Mouse (Mus musculus) urinary bladder, postnatal 36 days (tissue): ENCODE measurements around the gene Gm49486.

Experiments
- DNase-seq, 2 experiments: peaks; one replicate each; pipeline ENCODE4 v3.0.0; 2022; ENCODE audit warnings: low spot score in 2 of 2, mixed read lengths in 1 of 2

Gene Gm49486

DNA sequence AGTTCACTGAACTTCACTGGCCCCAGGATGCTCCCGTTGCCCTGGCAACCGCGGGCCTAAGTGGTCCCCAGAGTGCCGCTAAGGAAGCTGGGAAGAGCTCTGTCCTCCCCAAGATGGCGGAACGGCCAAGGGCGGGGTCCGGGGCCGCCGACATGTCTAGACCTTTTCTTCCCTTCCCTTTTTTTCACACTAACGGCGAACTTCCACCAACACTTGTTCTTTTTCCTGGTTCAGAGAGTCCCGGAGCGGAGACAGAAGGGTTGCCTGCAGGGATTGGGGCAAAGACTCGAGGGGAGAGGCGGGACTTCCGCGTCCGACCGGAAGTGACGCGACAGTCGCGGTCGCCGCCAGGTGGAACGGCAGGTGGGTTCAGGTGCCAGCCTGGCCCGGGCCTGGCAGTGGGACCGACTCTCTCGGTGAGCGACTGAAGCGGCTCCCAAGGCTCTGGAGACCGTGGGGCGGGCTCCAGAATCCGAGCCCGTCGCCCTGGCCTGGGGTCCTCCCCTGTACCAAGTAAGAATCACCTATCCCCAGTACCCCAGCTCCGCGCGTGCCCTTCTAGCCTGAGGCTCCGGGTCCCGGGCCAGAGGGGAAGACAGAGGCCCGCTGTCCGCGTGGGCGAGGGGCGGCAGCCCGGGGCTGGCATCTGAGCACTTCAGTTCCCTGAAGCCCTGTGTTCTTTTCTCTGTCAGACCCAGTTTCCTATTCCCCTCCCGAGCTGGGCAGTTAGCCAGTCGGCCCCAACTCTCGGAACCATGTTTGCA lies at the start of gene Gm49486, which contains the start of gene Pick1:
Gm49486 (plus strand) TSS at position 334 of the 764 bp plus-strand sequence.
Pick1 (plus strand) TSS at position 116 of the 764 bp plus-strand sequence.
- DNase-seq = peak; percentile 84 to 85

DNA sequence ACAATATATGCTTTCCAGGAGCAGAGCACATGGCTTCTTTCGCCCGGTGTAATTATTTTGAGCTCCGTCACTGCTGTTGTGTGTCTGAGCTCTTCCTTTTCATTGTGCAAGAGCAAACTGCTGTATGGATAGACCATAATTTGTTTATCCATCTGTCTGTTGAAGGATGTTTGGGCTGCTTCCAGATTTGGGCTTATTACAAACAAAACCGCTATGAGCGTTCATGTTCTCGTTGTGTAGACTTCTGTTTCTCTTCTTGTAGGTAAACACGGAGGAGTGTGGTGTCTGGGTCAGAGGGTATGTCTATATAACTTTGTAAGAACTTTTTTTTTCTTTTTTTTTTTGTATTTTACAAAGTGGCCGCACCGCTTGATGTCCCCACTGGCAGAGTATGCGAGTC lies 44.0 kb upstream of the Gm49486 start:
- DNase-seq = no peak

DNA sequence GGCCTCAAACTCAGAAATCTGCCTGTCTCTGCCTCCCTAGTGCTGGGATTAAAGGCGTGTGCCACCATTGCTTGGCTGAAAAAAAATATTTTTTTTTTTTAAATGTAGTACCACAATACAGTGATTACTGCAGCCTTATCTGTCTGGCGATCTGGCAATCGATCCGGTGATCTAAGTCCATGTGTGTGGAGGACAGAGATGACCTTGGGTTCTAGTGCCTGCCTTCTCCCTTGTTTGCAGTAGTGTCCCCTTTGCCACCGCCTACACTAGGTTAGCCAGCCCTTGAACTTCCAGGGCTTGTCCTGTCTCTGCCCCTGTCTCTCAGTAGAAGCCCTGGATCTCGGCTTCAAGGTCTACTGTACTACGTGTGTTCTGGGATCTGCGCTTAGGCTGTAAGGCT lies 41.4 kb upstream of the Gm49486 start:
- no peak for DNase-seq

DNA sequence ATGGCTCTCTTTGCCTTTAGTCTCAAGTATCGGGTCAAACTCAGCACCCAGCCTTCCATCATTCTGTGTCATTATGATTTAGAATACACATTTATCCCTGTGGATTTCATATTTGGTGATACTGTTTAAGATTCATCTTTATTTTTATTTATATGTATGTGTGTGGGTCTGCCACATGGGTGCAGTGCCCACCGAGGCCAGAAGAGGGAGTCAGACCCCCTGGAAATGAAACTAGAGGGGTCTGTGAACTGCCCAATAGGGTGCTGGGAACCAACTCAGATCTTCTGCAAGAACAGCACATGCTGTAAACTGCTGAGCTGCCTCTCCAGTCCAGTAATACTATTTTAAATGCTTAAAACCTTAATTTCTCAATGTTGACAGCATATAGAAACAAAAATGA lies 37.8 kb upstream of the Gm49486 start:
- DNase-seq = no peak

DNA sequence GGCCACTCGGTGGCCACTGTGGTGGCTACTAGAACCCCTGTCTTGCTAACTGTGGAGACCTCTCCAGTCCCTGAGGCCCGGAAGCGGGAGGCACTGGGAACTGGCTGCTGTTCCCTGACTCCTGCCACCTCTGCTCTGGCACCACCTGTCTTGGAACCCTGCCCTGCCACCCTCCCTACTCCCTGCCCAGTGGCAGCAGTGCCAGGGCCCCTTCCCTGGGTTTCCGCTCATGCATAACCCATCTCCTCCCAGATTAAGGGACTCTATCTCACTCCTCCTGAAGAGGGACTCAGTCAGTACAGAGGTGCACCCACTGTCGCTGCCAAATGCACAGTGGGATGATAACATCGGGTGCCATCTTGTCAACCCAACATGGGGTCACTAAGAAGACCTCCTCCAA lies 36.7 kb upstream of the Gm49486 start:
- no peak for DNase-seq

DNA sequence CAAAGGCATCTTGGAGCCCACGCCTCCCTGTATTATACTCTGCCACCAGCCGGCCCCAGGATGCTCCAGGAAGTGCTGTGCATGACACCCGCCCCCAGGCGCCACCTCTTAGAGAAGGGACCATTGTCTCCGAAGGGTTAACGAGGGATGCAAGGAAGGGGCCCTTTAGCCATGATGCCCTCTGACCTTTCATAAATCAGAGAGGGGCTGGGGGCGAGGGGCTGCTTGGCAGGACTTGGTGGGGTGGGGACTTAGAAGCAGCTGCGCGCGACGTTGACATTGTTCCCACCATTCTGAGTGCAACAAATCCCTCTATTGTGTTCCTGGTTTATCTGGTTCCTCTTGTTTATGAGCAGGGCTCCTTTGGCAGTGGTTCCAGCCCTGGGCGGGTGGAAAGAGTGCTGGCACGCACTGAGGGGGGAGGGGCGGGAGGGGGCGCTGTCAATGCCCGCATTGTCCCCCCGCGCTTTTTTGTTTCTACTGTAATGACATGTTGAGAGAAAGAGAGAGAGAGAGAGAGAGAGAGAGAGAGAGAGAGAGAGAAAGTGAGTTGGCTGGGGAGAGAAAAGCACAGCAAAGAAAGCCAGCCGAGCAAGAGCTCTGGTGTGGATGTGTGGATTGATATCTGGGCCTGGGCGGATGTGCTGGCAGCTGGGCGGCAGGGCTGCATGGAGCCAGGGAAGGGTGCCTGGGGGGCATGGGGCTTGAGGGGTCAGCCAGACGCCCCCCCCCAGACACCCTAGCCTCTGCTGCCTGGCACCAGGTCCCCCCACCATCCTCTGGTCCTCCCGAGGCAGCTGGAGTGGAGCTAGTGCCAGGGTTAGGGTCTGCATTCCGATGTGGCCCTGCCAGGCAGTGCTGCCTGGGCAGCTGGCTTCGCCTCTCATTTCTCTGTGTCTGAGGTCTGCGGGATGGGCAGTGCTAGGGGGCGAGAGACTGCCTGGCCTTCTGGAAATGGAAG lies 36.0 kb upstream of the Gm49486 start:
- peak; percentile 13 to 19 for DNase-seq

DNA sequence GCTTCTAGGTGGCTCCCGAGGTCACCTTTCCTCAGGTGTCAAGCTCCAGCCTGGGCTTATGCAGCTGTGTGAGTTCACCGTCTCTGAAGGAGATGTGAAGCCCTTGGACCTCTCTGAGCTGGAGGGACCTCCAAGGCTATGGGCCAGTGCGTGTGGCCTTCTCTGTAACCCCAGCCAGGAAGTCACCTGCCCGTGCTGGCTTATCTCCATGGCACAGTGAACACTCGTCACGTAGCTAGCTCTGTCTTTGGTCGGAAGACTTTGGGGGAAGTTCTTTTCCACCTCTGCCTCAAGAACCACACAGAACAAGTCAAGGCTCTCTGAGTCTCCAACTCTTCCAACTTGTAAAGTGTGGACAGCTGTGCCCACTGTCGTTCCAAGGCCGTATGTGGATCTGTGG lies 35.1 kb upstream of the Gm49486 start:
- no peak for DNase-seq

DNA sequence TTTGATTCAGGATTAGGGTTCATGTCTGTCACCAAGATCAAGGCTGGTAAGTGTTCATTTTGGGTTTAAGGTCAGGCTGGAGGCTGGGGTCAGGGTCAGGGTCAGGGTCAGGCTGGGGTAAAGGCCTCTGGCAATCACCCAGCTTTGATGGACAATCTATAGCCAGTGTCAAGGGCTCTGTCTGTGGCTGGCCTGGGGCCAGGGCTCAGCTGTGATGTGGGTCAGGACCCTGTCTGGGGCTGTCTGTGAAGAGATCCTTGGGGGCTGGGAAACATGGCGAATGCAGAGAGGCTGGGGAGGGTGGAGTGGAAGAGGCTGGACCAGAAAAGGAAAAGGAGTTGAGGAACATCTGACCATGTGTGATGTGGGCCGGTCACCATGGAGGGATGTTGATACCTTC lies 34.2 kb upstream of the Gm49486 start:
- no peak for DNase-seq

DNA sequence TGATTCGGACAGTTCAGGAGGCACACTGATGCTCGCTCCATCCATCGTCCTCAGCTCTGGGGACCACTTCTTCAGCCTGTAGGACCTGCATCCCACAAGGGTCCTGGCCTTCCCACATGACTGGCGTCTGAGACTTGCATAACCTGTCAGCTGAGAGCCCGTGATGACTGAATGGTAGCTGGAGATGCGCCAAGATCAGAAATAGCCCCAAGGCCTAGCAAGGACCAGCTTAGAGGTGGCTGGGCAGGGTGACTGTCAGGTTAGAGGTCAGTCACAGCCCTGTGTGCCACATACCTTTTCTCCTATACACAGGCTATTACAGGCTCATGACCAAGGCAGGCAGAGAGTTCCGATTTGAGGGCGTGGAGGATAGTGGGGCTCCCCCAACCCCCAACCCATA lies 33.7 kb upstream of the Gm49486 start:
- DNase-seq = peak in 1 of 2 experiments; percentile 17

DNA sequence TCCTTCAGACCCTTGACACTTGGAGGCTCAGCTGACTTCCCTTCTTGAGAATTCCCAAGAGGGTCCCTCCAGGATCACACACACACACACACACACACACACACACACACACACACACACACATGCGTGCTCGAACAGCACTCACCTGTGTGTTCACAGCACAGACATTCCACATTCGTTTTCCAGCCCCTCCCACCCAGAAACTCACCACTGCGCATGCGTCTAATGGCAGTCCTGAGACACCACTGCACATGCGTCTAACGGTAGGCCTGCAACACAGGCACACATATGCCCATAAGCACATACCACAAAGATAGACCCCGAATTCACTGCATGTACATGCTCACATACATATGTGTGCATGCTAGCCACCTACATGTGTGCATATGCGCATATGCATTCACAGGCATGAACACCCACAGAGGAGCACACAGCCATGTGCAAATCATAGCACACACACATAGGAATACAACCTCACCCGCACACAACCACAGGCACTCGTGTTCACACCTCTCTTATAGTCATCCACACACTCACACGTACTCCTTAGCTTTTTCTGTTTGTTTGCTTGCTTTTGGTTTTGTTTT lies 29.7 kb upstream of the Gm49486 start:
- no peak for DNase-seq

DNA sequence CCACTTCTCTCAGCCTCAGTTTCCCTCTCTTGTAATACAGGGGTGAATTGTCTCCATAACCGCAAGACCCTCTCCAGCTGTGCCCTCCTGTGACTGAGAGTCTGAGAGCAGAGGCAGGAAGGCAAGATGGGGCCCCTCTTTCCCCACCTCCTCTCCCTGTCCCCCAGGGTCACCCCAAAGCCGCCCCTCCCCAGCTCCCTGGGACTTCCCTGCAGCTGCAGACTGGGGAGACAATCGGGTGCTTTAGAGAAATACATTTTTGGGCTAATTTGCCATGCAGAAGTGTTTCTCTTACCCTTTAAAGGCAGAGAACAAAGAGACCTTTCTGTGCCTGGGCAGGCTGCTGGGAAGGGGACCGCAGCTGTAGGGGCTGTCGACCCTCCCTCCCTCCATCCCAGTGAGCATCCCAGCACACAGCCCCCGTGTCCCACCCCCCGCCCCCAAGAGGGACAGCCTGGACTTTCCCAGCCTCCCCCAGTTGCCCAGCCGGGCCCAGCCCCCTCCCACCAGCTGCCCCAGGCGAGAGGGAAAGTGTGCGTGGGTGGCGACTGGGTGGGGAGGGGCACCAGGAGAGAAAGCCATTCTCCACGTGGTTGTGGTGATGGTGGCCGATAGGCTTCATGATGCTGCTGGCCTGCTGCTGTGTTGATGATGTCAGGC lies 27.6 kb upstream of the Gm49486 start:
- DNase-seq = no peak

DNA sequence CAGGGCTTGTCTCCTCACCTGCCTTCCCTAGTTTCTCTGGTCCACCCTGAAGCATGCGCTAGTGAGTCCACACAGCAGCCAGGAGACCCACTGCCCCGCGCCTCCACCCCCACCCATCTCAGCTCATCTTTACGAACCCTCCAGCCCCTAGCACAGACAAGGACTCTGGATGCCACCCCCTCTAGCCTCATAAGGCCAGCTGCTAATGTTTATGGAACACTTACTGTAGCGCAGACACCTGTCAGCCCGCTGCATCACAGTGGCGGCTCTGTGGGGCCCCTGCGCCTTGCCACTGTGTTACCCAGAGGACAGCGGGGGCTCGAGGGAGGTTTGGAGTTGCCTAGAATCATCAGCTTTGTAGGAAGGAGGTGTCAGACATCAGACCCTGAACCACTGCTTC lies 26.6 kb upstream of the Gm49486 start:
- no peak for DNase-seq

DNA sequence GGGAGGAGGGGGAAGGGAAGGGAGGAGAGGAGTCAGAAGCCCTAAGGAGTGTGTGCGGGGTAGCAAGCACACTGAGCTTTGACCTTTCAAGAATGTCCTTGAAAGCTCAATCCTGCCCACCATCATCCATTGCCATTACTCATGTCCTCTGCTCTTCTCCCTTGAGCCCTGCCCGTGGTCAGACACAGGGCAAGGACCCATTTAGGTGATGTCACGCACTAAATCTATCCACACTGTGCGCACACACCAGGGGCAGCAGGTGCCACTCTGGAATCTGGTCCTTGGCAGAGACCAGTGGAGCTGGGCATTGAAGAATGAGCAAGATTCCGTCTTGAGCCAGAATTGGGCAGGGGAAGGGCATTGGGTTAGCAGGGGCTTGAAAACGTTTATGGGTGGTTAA lies 21.0 kb upstream of the Gm49486 start:
- no peak for DNase-seq

DNA sequence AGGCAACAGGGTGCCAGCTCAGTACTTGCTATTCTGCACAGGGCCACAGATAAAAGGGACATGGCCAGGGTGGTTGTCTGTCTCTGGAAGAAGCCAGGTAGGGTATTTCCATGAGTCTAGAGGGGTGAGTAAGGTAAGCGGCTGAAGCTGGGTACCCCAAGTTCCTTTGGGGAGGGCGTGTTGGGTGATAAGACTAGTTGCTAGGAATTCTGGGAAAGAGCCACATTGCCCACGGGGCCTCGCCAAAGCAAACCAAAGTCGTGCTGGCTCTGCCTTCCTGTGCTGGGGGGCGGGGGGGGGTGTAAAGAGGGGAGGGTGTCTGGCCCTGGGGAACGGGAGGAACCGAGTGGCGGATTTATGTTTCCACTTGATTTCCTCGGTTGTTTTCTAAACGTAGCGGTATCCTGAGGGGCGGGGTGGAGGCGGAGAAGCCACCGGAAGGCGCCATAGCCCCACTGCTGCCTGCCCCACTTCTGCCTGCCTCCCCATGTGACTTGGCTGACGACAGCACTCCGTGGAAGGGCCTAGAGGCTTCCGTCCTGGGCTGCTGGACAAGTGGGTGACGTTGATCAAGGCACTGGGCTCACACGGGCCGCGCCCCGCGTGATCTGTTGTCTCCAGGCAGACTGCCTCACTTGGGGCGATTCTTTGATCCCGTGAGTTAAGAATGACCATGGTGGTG lies 20.3 kb upstream of the Gm49486 start:
- DNase-seq = no peak

DNA sequence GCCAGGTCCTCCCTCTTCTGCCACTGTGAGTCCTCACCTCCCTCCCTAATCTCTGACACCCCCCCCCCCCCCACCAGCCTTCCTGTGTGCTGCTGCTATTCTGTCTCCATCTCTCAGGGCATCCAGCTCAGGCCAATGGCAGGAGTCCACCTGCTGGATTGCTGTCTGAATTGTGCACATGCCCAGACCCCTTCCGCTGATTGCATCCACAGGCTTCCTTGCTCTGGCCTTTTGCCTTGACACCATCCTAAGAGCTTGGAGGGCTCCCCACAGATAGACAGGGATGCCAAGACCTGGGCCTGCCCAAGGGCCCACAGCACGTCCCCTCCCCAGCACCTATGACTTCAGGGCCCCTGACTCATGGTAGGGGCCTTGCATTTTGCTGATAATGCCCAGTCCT lies 18.8 kb upstream of the Gm49486 start:
- no peak for DNase-seq

DNA sequence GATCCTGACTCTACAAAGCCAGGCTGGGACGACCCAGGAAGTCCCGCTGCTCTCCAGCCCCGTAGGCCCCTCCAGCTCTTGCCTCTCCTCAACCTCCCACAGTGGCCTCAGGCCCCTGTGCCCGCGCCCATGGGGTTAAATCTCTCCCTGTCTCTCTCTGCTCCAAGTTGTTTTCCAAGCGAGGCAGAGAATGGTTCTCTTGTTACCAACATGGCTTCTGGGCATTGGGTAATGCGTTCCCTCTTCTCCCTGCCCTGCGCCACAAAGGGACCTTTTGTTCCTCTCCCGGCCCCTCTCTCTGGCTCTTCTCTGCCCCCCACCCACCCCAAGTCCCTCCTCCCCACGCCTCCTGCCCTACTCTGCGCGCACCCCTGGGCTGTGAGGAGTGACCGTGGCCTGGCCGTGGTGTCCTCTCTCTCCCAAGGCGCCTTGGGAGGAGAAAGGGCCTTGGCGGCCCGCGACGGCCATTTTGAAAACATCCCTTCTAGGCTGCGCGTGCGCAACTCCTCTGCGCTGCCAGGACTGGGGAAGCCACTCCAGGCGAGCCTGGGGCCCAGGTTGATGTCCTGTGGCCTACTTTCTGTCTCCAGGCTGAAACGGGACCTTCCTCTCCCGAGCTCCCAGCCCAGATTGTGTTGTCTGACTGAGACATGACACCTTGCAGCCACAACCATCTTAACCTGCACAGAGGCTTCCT lies 16.3 kb upstream of the Gm49486 start:
- DNase-seq = no peak

DNA sequence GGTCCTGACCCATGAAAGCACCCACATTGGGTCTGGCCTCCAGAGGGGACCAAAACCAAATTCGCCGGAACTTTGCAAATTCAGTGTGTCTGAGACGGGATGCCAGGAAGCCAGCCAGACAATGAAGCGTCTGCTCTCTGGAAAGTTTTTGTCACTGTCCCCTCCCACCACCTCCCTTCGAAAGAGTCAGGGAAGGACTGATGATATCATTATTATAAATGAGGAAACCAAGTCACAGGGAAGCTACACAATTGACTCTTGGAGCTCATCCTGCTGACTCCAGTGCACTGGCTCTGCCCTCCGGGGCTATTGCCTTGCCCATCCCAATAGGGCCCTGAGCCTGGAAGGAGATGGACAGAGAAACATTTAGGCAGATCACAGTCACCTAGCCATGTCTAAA lies 15.6 kb upstream of the Gm49486 start:
- DNase-seq = no peak

DNA sequence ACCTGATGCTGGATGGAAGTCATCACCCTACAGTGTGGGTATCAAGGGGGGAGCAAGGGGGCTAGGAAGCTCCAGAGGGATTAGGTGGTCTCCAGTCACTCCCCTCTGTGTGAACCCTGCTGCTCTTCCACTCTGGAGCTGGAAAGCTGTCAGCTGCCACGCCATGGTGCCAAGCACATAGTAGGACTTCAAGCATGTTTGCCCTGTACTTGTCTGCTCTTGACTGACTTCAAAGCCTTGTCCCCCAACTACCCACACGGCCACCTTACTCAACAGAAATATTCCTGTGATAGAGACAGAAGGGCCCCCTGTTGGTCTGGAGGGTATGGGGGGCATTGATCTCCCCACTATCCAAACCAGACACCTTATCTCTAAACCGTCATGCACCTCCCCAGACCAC lies 13.0 kb upstream of the Gm49486 start:
- no peak for DNase-seq

DNA sequence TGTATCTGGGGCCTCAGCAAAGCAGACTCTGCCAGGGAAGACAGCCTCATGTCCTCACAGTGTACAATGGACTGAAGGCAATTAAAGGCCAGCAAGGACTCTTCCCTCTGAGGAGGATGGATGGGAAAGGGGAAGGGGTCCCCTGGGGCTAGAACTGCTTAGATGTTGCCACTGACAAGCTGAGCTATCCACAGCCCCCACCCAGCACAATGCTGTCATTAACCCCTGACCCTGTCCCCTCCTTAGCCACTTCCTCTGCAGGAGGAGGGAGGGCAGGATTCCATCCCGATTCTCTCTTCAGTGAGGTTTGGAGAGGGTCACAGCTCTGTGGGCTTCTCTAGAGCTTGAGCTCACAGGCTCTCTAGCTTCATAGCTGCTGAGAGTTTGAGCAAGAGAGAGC lies 9.6 kb upstream of the Gm49486 start:
- DNase-seq = no peak

DNA sequence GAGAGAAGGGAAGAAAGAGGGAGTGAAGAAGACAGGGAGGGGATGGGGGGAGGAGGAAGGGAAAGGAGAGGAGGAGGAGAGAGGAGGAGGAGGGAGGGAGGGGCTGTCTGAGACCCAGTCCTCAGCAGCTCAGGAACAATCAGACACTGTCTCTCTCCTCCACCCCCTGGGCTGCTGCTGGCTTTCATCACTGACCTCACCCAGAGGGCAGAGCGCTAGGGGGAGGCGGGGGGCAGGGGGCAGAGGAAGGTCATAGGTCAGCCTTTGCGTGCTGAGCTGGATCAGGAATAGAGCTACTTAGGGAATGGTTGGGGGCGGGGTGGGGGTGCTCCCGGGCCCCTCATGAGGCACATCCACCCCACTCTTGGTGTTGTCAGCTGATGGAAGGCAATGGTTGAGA lies 5.5 kb upstream of the Gm49486 start:
- no peak for DNase-seq

DNA sequence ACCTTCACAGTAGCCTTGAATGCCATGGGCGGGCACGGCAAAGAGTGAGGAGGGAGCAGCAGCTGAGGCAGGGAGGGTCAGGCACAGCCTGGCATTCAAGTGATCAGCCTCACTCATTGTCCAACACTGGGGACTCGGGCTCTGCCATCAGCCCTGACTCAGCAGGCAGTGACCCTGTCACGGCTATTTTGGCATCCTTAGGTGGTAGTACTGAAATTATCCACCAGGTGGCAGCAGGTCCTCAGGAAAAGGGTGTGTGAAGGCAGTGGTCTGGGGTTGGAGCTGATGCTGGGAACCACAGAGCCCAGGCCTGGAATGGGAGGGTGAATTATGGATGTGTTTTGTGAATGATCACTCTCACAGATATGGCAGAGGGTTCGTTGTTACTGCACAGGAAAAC lies 4.5 kb upstream of the Gm49486 start:
- peak; percentile 82 to 83 for DNase-seq
